Mouse (Mus musculus): ENCODE data around the gene Fam131b. TPM values are rescaled to one million over a fixed set of nuclear protein-coding genes. Genes with fewer than 3 reads are reported as not detected.

The Fam131b gene
- polyA plus RNA-seq, 1 experiment, result 37.9 TPM

DNA sequence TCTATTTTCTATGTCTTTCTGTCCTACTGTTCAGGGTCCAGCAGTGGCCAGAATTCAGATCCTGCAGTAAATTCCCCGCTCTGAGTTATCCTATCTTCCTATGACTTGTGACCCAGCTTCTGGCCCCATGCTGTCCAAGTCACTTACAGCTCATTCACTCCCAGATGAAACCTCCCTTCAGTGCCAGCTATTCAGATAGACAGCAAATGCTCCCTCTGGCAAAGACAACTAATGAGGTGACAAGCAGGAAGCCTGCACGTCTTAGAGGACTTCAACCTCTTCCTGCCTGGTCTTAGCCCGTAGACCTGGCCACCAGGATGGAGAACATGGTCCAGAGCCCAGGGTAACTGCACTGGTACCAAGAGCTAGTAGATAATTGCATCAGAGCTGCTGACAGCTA is 38.5 kb upstream of the Fam131b start:
- DNase-seq (ENCODE audit: low read depth), result no peak
- no peak for TF ChIP-seq POLR2A (IDR thresholded peaks at IDR 0.05; ENCODE audit: borderline replicate concordance, extremely low read depth, insufficient read depth, insufficient read length, poor library complexity, severe bottlenecking)
- TF ChIP-seq CTCF (IDR thresholded peaks at IDR 0.05; ENCODE audit: borderline replicate concordance, extremely low read depth, insufficient read depth, insufficient read length), result no peak

GRCm38 (mm10) chr6:42362497-42362896 is 38.1 kb upstream of the Fam131b start:
- TF ChIP-seq POLR2A (IDR thresholded peaks at IDR 0.05; ENCODE audit: borderline replicate concordance, extremely low read depth, insufficient read depth, insufficient read length, poor library complexity, severe bottlenecking) (no peak), CTCF (IDR thresholded peaks at IDR 0.05; ENCODE audit: borderline replicate concordance, extremely low read depth, insufficient read depth, insufficient read length) (no peak)
- no peak for DNase-seq (ENCODE audit: low read depth)

GRCm38 (mm10) chr6:42362074-42362473 is 37.6 kb upstream of the Fam131b start:
- DNase-seq (ENCODE audit: low read depth), result no peak
- TF ChIP-seq POLR2A (IDR thresholded peaks at IDR 0.05; ENCODE audit: borderline replicate concordance, extremely low read depth, insufficient read depth, insufficient read length, poor library complexity, severe bottlenecking) (no peak), CTCF (IDR thresholded peaks at IDR 0.05; ENCODE audit: borderline replicate concordance, extremely low read depth, insufficient read depth, insufficient read length) (no peak)

DNA sequence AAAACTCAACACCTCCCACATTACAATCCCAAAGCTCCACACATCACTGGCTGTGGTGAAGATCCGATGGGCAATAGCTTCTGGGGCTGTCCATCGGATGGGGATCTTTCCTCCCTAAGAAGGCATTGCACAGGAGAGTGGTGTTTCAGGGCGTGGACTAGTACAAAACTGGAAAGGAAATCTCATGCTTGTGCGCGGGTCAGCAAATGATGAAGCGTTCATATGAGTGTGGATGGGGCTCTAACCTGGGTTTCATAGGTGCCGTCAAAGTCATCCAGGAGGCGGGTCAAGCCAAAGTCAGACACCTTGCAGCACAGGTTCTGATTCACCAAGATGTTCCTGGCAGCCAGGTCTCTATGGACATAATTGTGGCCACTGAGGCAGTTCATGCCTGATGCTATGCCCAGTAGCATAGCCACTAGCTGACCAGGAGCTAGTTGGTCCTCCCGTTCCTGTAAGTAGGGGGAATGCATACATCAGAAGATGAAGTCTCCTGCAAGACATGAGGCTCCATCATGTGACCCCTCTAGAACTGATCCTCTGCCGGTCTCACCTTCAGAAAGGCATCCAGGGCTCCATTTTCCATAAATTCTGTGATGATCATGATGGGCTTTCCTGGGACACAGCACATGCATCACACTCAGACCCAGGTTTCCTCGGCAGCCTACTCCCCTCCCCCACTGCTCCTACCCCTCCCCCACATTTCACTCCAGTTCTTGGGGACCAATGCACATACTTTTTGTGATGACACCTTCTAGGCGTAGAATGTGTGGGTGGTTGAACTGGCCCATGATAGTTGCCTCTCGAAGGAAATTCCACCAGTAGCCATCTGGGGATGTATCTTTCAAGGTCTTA is 36.8 kb upstream of the Fam131b start:
- TF ChIP-seq POLR2A (IDR thresholded peaks at IDR 0.05; ENCODE audit: borderline replicate concordance, extremely low read depth, insufficient read depth, insufficient read length, poor library complexity, severe bottlenecking), result no peak
- TF ChIP-seq CTCF (IDR thresholded peaks at IDR 0.05; ENCODE audit: borderline replicate concordance, extremely low read depth, insufficient read depth, insufficient read length), result no peak
- DNase-seq (ENCODE audit: low read depth), result no peak

DNA sequence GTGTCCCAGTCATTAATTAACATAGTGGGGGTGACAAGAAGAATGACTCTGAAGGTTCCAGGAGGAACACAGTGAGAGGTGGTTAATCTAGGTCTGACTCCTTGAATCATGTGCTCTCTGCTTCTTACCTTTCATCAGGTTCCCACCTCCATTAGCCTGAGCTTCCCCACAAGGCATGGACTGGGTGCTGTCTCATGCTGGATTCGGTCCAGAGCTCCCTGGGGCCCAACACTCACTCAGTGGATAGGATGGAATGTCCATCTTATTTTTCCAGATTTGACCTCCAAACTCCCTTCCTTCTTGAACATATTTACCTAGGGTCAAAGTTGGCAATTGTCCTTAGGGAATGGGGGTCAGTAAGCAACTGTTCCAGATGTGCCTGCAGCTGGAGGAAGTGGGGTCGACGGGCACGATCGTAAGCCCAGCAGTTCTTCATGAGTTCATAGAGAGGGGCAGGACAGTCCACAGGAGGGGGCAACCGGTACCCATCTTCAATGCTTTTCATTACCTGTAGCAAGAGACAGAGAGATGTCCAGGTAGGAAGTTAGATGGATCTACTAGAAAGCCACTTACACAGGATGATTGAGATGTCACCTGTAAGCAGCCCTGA is 35.9 kb upstream of the Fam131b start:
- TF ChIP-seq CTCF (IDR thresholded peaks at IDR 0.05; ENCODE audit: borderline replicate concordance, extremely low read depth, insufficient read depth, insufficient read length), result no peak
- no peak for TF ChIP-seq POLR2A (IDR thresholded peaks at IDR 0.05; ENCODE audit: borderline replicate concordance, extremely low read depth, insufficient read depth, insufficient read length, poor library complexity, severe bottlenecking)
- no peak for DNase-seq (ENCODE audit: low read depth)

GRCm38 (mm10) chr6:42359364-42360147 is 35.1 kb upstream of the Fam131b start:
- DNase-seq (ENCODE audit: low read depth), result no peak

DNA sequence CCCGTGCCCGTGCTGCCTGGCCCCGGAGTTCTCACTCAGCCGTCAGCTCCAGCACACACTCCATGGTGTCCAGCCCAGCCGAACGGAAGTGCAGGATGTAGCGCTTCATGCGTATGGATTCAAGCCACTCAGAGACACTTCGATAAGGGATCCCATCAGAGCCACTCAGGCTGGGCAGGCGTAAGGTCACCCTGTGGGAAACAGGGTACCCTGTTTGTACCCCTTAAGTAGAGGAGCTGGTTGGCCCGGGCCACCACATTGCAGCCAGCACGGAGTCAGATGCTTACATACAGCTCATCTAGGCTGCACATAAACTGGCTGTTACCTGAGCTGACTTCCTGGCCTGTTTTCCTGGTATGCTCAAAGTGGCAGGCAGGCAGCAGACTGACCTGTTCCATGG is 34.5 kb upstream of the Fam131b start:
- no peak for DNase-seq (ENCODE audit: low read depth)
- TF ChIP-seq CTCF (IDR thresholded peaks at IDR 0.05; ENCODE audit: borderline replicate concordance, extremely low read depth, insufficient read depth, insufficient read length) (no peak), POLR2A (IDR thresholded peaks at IDR 0.05; ENCODE audit: borderline replicate concordance, extremely low read depth, insufficient read depth, insufficient read length, poor library complexity, severe bottlenecking) (no peak)

More at GRCm38 (mm10) chr6:42359364-42360147, 35.1 kb upstream of the Fam131b start:
- TF ChIP-seq CTCF (IDR thresholded peaks at IDR 0.05; ENCODE audit: borderline replicate concordance, extremely low read depth, insufficient read depth, insufficient read length) (no peak), POLR2A (IDR thresholded peaks at IDR 0.05; ENCODE audit: borderline replicate concordance, extremely low read depth, insufficient read depth, insufficient read length, poor library complexity, severe bottlenecking) (no peak)

DNA sequence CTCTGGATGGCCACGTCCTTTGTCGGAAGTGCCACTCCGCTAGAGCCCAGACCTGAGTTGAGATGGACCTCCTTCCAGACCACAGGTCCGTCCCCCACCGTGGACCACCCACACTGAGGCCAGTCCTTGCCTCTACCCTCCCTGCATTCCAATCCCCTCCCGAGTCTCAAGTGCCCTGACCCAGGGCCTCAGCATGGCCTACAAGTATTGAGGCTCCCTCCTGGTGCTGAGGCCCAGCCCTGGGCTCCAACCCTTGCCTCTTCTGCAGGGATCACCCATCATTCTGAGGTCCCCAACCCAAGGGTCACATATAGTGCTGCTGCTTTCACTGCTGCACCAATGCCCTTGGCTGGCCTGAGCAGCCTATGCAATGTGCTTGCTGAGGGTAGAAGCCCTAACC is 33.5 kb upstream of the Fam131b start:
- DNase-seq (ENCODE audit: low read depth), result no peak

GRCm38 (mm10) chr6:42356913-42357312 is 32.5 kb upstream of the Fam131b start:
- DNase-seq (ENCODE audit: low read depth), result no peak
- TF ChIP-seq POLR2A (IDR thresholded peaks at IDR 0.05; ENCODE audit: borderline replicate concordance, extremely low read depth, insufficient read depth, insufficient read length, poor library complexity, severe bottlenecking) (no peak), CTCF (IDR thresholded peaks at IDR 0.05; ENCODE audit: borderline replicate concordance, extremely low read depth, insufficient read depth, insufficient read length) (no peak)

More for the DNA sequence above, 33.5 kb upstream of the Fam131b start:
- no peak for TF ChIP-seq CTCF (IDR thresholded peaks at IDR 0.05; ENCODE audit: borderline replicate concordance, extremely low read depth, insufficient read depth, insufficient read length)
- no peak for TF ChIP-seq POLR2A (IDR thresholded peaks at IDR 0.05; ENCODE audit: borderline replicate concordance, extremely low read depth, insufficient read depth, insufficient read length, poor library complexity, severe bottlenecking)

GRCm38 (mm10) chr6:42355794-42356600 is 31.6 kb upstream of the Fam131b start:
- no peak for DNase-seq (ENCODE audit: low read depth)
- no peak for TF ChIP-seq POLR2A (IDR thresholded peaks at IDR 0.05; ENCODE audit: borderline replicate concordance, extremely low read depth, insufficient read depth, insufficient read length, poor library complexity, severe bottlenecking)
- no peak for TF ChIP-seq CTCF (IDR thresholded peaks at IDR 0.05; ENCODE audit: borderline replicate concordance, extremely low read depth, insufficient read depth, insufficient read length)

Measured in brain, embryonic 14.5 days (tissue).